Mouse (Mus musculus) gastrocnemius, postnatal 10 days (tissue): ENCODE data around the gene Lrrc4b. TPM values are rescaled to one million over a fixed set of nuclear protein-coding genes. Genes with fewer than 3 reads are reported as not detected.

Experiments
- DNase-seq: peaks from one replicate; pipeline ENCODE4 v3.0.0; 2021; ENCODE audit warnings: mixed read lengths
- microRNA-seq, 2 experiments: library from miRNA; unstranded; fragments of <30 nt; microRNA quantifications; one replicate each; pipeline ENCODE4 v1.2.0; 2021
- total RNA-seq, 2 experiments: library from RNA; stranded (reverse); gene quantifications; 2 replicates each; pipeline ENCODE4 v1.2.3; 2021

Lrrc4b gene
- total RNA-seq, 2 experiments from 2014 or later, result 1.9 to 2.5 TPM

GRCm38 (mm10) chr7:44487936-44488335 lies 59.1 kb downstream of the Lrrc4b start:
- no peak for DNase-seq

GRCm38 (mm10) chr7:44488545-44488944 lies 59.7 kb downstream of the Lrrc4b start:
- DNase-seq, result peak; percentile 3

GRCm38 (mm10) chr7:44490281-44490680 lies 61.5 kb downstream of the Lrrc4b start:
- DNase-seq, result peak; percentile 5

GRCm38 (mm10) chr7:44491391-44491790 lies 62.6 kb downstream of the Lrrc4b start:
- DNase-seq, result peak; percentile 2

GRCm38 (mm10) chr7:44492166-44492826 lies 63.5 kb downstream of the Lrrc4b start:
- DNase-seq, result peak; percentile 6

GRCm38 (mm10) chr7:44494681-44495080 lies 65.9 kb downstream of the Lrrc4b start:
- no peak for DNase-seq

GRCm38 (mm10) chr7:44495086-44495485 lies 66.3 kb downstream of the Lrrc4b start:
- no peak for DNase-seq

GRCm38 (mm10) chr7:44495992-44496770 lies 67.4 kb downstream of the Lrrc4b start, which contains the start of the genes Emc10 and Fam71e1:
TSS of gene Emc10 (minus strand) at chr7:44496529.
TSS of gene Fam71e1 (plus strand) at chr7:44496581.
- DNase-seq, result peak; percentile 97

- DNase-seq, result no peak
Measured at GRCm38 (mm10) chr7:44496771-44497109, 67.9 kb downstream of the Lrrc4b start.

GRCm38 (mm10) chr7:44497361-44498055 lies 68.7 kb downstream of the Lrrc4b start:
- DNase-seq, result no peak

- DNase-seq, result no peak
Measured at GRCm38 (mm10) chr7:44498922-44499321, 70.1 kb downstream of the Lrrc4b start.

GRCm38 (mm10) chr7:44500046-44500445 lies 71.2 kb downstream of the Lrrc4b start:
- DNase-seq, result no peak

GRCm38 (mm10) chr7:44501563-44502115 lies 72.8 kb downstream of the Lrrc4b start:
- peak; percentile 74 for DNase-seq

- DNase-seq, result no peak
Measured at GRCm38 (mm10) chr7:44507491-44507890, 78.7 kb downstream of the Lrrc4b start.

Small RNAs within 50 kb of the gene (microRNA-seq; reads per million reads assigned to microRNA genes)
- 0.64 to 1.0 reads per million in 2 experiments for gene Mir7052

Other genes with a start within 250 kb of the Lrrc4b start
- not detected for gene Klk1b24, start 240.8 kb upstream of the Lrrc4b start, total RNA-seq
- gene Klk1b3, start 230.8 kb upstream of the Lrrc4b start, total RNA-seq, result not detected
- not detected for gene Klk1b4, start 221.6 kb upstream of the Lrrc4b start, total RNA-seq
- gene Klk1b5, start 213.1 kb upstream of the Lrrc4b start, total RNA-seq, result not detected
- gene Klk1, start 203.7 kb upstream of the Lrrc4b start, total RNA-seq, result not detected
- gene Gm36864, start 192.8 kb upstream of the Lrrc4b start, total RNA-seq, result not detected
- gene 1700028J19Rik, start 182.3 kb upstream of the Lrrc4b start, total RNA-seq, result under 1 TPM; 0.23 to 0.61 TPM
- 10 to 100 TPM; 23.7 to 35.0 TPM for gene 2410002F23Rik, start 182.3 kb upstream of the Lrrc4b start, total RNA-seq
- gene Acp4, start 171.6 kb upstream of the Lrrc4b start, total RNA-seq, result not detected
- gene Gm15517, start 167.6 kb upstream of the Lrrc4b start, total RNA-seq, result not detected
- gene Clec11a, start 122.1 kb upstream of the Lrrc4b start, total RNA-seq, result 1 to 10 TPM; 5.0 to 6.8 TPM
- gene Shank1, start 118.8 kb upstream of the Lrrc4b start, total RNA-seq, result 1 to 10 TPM; 2.0 to 2.7 TPM
- under 1 TPM; 0.38 to 0.41 TPM for gene Syt3, start 44.9 kb upstream of the Lrrc4b start, total RNA-seq
- gene 1700008O03Rik, start 43.2 kb upstream of the Lrrc4b start, total RNA-seq, result not detected
- gene Aspdh, start 36.4 kb downstream of the Lrrc4b start, total RNA-seq, result not detected
- gene Josd2, start 39.0 kb downstream of the Lrrc4b start, total RNA-seq, result 10 to 100 TPM; 61.5 to 68.3 TPM
- 10 to 100 TPM; 50.8 to 52.6 TPM for gene Emc10, start 67.5 kb downstream of the Lrrc4b start, total RNA-seq
- gene Fam71e1, start 67.6 kb downstream of the Lrrc4b start, total RNA-seq, result 1 to 10 TPM; 4.3 to 5.7 TPM
- 1,000 to 10,000 TPM; 2,219 to 2,666 TPM for gene Mybpc2, start 95.6 kb downstream of the Lrrc4b start, total RNA-seq
- gene Spib, start 103.1 kb downstream of the Lrrc4b start, total RNA-seq, result 1 to 10 TPM in 1 of 2 experiments, not detected in 1; 1.2 TPM
- 10 to 100 TPM in 1 of 2 experiments, 1 to 10 TPM in 1; 8.1 to 14.7 TPM for gene Pold1, start 119.8 kb downstream of the Lrrc4b start, total RNA-seq
- 10 to 100 TPM; 27.4 to 35.4 TPM for gene Nr1h2, start 124.9 kb downstream of the Lrrc4b start, total RNA-seq
- under 1 TPM in 1 of 2 experiments, not detected in 1; 0.99 TPM for gene Napsa, start 143.4 kb downstream of the Lrrc4b start, total RNA-seq
- 1 to 10 TPM; 1.4 to 1.6 TPM for gene Kcnc3, start 161.6 kb downstream of the Lrrc4b start, total RNA-seq
- 10 to 100 TPM; 21.4 to 23.3 TPM for gene Myh14, start 241.8 kb downstream of the Lrrc4b start, total RNA-seq